Comparison of ENCODE assay signal across 9 mouse cellular contexts in genomic region chr1:39001106-39001505, GRCm38 (mm10). TPM values are rescaled to one million over a fixed set of nuclear protein-coding genes. Genes with fewer than 3 reads are reported as not detected.
DNase-seq lines count a peak whose midpoint lies in the region; ATAC-seq and TF ChIP-seq lines count a peak whose summit lies in the region.
"Had no signal": no experiment of that assay in that cellular context is flagged by ENCODE, and none has a peak within 500 bp of the region (broad histone marks: within the 10 kb centered on the region; RNA-seq: fewer than 3 reads in every experiment).

No protein-coding gene starts in this region.

- no peak overlapping the region for H3K4me3 ChIP-seq in cerebellum, adult 2 months (replicated peaks; ENCODE audit: insufficient read depth, low read depth, low read length)
- H3K4me3 ChIP-seq in hindbrain, embryonic 15.5 days = no peak overlapping the region
- H3K4me3 ChIP-seq: lung, embryonic 15.5 days had no signal

- H3K27ac ChIP-seq in cerebellum, adult 2 months (ENCODE audit: insufficient read depth, low read length) = no peak overlapping the region
- H3K27ac ChIP-seq in hindbrain, embryonic 15.5 days (replicated peaks) = no peak overlapping the region
- H3K27ac ChIP-seq: lung, embryonic 15.5 days had no signal

- H3K9me3 ChIP-seq in hindbrain, embryonic 15.5 days = no peaks in the 10 kb centered on the region
- H3K9me3 ChIP-seq: lung, embryonic 15.5 days had no signal

- H3K27me3 ChIP-seq in cerebellum, adult 2 months (ENCODE audit: control insufficient read depth, insufficient read depth, low read length) = no peaks in the 10 kb centered on the region
- no peaks in the 10 kb centered on the region for H3K27me3 ChIP-seq in hindbrain, embryonic 15.5 days
- H3K27me3 ChIP-seq: lung, embryonic 15.5 days had no signal

- peak; percentile 85 for TF ChIP-seq CTCF in cerebellum, adult 2 months (IDR thresholded peaks at IDR 0.05; ENCODE audit: borderline replicate concordance, insufficient read depth, low read depth, low read length)

- peak; percentile 77 for DNase-seq in R1 (ENCODE audit: low read depth, low spot score)
- peak; percentile 67 to 78 for DNase-seq in cerebellum, adult 2 months
- peak; percentile 83 for DNase-seq in forelimb bud, embryonic 11.5 days (ENCODE audit: low read depth, low spot score)
- peak; percentile 69 to 81 for DNase-seq in layer of hippocampus, postnatal 36 days
- DNase-seq in mesoderm, embryonic 11.5 days (ENCODE audit: low read depth, low spot score) = peak; percentile 88
- DNase-seq in right cerebral cortex, postnatal 36 days (ENCODE audit: low spot score in 2 of 2) = peak; percentile 54 to 67
- DNase-seq in yolk sac, embryonic 10.5 days (ENCODE audit: low spot score) = peak; percentile 57

- ATAC-seq in hindbrain, embryonic 15.5 days (ENCODE audit: low FRiP score, low read depth) = peak; percentile 57; the same call in 1 of the 2 replicates

- peaks cover 11% of the 10 kb centered on the region for H3K36me3 ChIP-seq in hindbrain, embryonic 15.5 days

- no peak overlapping the region for H3K4me2 ChIP-seq in hindbrain, embryonic 15.5 days
- H3K4me2 ChIP-seq: lung, embryonic 15.5 days had no signal

- H3K9ac ChIP-seq in hindbrain, embryonic 15.5 days = no peak overlapping the region
- H3K9ac ChIP-seq: lung, embryonic 15.5 days had no signal

- no peaks in the 10 kb centered on the region for H3K4me1 ChIP-seq in cerebellum, adult 2 months (ENCODE audit: control insufficient read depth, insufficient read depth, low read length)
- H3K4me1 ChIP-seq in hindbrain, embryonic 15.5 days (replicated peaks) = peaks cover 6% of the 10 kb centered on the region; the same call in 1 of the 2 replicates
- H3K4me1 ChIP-seq: lung, embryonic 15.5 days had no signal

- TF ChIP-seq POLR2A in cerebellum, adult 2 months (IDR thresholded peaks at IDR 0.05; ENCODE audit: borderline replicate concordance, insufficient read depth, low read length) = no peak

- 14% methylated on average over 5 of the region's 5 CpGs for WGBS in cerebellum, adult 2 months
- WGBS in hindbrain, embryonic 15.5 days = 15% methylated on average over 5 of the region's 5 CpGs

RNA-seq across cellular contexts. Expression of gene Pdcl3, which starts 15.7 kb away (rescaled TPM):
- 59.8 and 65.4 TPM in 2 replicates for polyA plus RNA-seq in cerebellum, adult 2 months (2012; rRNA removed)
- 149 and 155 TPM in 2 replicates for polyA plus RNA-seq in hindbrain, embryonic 15.5 days (2015; fragmentation: Nextera tagmentation; extraction: Ambion mirVana)
- 10 to 100 TPM; 32.5 to 35.9 TPM for total RNA-seq in layer of hippocampus, postnatal 36 days (2021)
